Mouse (Mus musculus) MEL (cell line): ENCODE measurements around the gene Cdh13.

Experiments
- CHD2 ChIP-seq: IDR thresholded peaks from 2 replicates; pipeline ENCODE4 v1.6.1; 2011; ENCODE audit warnings: low read length, improper control_type of control experiment
- GABPA ChIP-seq: IDR thresholded peaks from 2 replicates; pipeline ENCODE4 v1.6.1; 2012; ENCODE audit warnings: low read depth, mild to moderate bottlenecking, inconsistent platforms, low read length, improper control_type of control experiment, moderate library complexity
- NRF1 ChIP-seq: IDR thresholded peaks from 2 replicates; pipeline ENCODE4 v1.6.1; 2014; ENCODE audit warnings: low read depth, mild to moderate bottlenecking, inconsistent platforms, low read length, improper control_type of control experiment, moderate library complexity; ENCODE audit not compliant: poor library complexity, insufficient read depth, severe bottlenecking
- RAD21 ChIP-seq: IDR thresholded peaks from 2 replicates; pipeline ENCODE4 v1.6.1; 2011; ENCODE audit warnings: mild to moderate bottlenecking, low read depth, low read length, improper control_type of control experiment

GRCm38 (mm10) chr8:119039358-119039757 lies 755.8 kb downstream of the Cdh13 start:
- TF ChIP-seq GABPA, result no peak
- TF ChIP-seq NRF1, result no peak
- no peak for TF ChIP-seq CHD2
- no peak for TF ChIP-seq RAD21
